Mouse (Mus musculus) CD4-positive, CD25-positive, alpha-beta regulatory T cell, adult 4 months (primary cell): ENCODE results near the gene Fam193b. TPM values are rescaled to one million over a fixed set of nuclear protein-coding genes. Genes with fewer than 3 reads are reported as not detected.
A peak's percentile ranks its signal among the peaks of the same experiment; 100 is the strongest.

Experiments
- ATAC-seq: one replicate; pipeline ENCODE4 v1.8.0; 2017
- polyA plus RNA-seq, 2 experiments: library from polyadenylated mRNA; unstranded; fragments of 100-300 nt; shearing (Covaris generic); gene quantifications; one replicate each; pipeline ENCODE4 v1.2.1; 2017

The Fam193b gene
- polyA plus RNA-seq, 2 experiments from 2014 or later = 36.3 to 40.2 TPM

GRCm38 (mm10) chr13:55525733-55526553 is 45.0 kb downstream of the Fam193b start:
- ATAC-seq = no peak

GRCm38 (mm10) chr13:55523951-55524600 is 46.8 kb downstream of the Fam193b start:
- no peak for ATAC-seq

DNA sequence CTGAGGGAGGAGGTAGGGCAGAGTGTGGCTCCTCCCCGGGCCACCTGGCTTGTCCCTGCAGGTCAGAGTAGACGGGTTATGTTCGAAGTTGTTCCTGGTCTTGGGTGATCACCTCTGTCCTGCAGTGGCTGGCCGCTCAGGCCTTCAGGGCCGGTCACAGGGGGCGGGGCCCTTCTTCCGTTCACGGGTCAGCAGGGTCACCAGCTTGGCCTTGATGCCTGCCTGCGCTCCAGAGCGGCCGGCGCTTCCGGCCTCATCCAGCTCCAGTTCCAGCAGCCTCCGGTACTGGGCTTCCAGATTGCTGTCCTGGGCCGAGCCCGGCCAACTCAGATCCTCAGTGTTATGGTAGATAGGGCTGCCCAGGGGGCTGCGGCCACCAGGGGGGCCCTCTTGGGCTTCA is 47.6 kb downstream of the Fam193b start:
- ATAC-seq = no peak

DNA sequence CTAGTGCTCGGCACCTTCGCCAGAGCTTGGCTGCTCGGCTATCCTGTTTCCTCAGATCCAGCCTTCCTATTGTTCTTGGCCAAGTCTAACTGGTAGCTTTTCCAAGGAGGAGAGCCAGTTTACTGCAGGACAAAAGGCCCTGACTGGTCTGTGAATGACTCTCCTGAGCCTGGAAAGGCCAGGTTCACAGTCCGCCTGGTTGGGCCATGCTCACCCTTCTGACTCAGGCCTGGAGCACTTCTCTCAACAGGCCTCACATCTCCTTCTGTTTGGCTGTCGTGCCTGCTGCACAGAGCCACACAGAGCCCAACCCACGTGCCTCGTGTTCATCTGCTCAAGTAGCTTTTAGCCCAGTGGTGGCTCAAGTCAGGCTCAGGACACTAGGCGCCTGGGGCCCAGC is 48.2 kb downstream of the Fam193b start:
- no peak for ATAC-seq

DNA sequence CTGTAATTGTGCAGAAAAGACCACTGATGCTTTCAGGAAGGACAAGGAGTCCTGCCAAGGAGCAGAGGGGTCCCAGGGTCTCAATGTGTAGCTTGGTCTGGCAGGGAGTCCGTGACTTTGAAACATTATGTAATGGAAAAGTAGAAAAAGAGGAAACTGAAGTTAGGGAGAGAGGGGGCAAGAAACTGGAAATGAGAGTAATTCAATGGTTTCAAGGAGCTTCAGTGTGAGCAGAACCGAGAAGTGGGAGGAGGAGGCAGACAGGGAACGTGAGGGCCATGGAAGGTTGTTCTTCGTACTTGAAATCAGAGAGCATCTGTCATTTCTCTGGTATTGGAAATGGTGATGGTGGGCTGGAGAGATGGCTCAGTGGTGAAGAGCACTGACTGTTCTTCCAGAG is 51.3 kb downstream of the Fam193b start:
- ATAC-seq = no peak

DNA sequence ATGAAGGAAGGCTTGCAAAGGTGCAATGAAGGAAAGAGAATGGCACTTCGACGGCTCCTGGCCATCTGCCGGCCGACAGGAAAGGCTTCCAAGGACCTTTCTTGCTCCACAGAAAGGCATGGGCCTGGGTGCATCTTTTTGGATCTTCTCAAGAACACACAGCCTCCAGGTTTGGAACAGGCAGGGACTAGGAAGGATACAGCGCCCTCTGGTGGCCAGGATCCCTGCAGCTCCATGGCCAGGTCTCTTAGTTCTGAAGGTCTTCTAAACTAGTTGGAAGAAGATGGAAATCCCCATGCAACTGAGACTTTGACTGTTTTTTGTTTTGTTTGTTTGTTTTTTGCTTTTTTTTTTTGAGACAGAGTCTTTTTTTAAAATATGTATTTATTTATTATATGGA is 54.0 kb downstream of the Fam193b start:
- peak; percentile 31 for ATAC-seq

GRCm38 (mm10) chr13:55513828-55514227 is 57.1 kb downstream of the Fam193b start:
- no peak for ATAC-seq

- ATAC-seq = peak; percentile 89
Observed at GRCm38 (mm10) chr13:55513111-55513748, 57.7 kb downstream of the Fam193b start, which contains the start of gene Pdlim7. Gene Pdlim7 (minus strand): TSS chr13:55513676.

- ATAC-seq = no peak
Observed at GRCm38 (mm10) chr13:55512379-55513031, 58.4 kb downstream of the Fam193b start.

- no peak for ATAC-seq
Observed at GRCm38 (mm10) chr13:55511492-55511861, 59.4 kb downstream of the Fam193b start.

DNA sequence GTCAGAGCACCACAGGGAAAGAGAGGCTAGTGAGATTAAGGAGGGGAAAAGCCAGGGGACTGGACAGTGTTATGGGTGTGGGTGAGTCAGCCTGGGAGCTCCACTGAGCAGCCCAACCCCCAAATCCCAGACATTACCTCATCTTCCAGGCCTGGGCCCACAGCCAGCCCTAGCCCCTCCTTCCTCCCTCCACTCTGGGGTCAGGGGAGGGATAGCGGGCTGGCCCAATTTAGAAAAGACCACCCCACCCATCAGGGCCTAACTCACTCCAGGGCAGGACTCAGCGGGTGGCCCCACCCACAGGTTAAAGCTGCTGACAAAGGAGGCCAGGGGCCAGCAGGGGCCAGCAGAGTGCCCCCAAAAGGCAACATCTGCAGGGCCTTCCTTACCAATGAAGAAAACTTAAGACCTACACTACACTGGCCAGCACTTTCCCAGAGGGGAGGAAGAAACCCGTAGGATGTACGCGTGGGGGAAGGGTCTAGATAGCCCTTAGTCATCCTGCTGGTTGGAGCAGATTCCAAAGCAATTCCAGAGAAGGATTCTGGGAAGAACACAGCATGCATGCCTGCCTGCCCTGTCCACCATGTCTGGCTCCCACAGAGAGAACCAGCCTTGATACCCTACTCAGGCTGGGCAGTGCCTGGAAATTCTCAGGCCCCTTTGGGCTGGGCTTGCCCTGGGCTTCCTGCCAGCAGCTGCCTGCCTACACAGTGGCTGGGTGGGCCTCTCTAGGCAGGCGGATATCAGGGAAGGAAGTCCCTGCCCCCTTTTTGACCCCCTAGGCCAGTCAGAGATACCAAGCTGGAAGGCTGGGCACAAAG is 60.0 kb downstream of the Fam193b start:
- no peak for ATAC-seq

DNA sequence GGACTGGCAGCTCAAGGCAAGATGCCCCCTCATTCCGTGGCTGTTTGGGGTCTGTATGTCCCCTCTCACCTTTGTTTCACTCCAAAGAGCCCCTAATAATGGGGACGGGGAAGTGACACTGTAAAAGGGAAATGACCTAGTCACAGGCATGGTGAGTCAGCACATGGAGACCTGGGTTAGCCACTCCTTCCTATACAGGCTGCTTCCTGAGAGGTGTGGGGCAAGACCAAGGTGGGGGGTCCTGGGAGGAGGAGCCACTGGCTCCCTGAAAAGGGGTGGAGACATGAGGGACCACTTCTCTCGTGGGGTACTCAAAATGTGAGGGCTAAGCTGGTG is 60.6 kb downstream of the Fam193b start:
- ATAC-seq = no peak

GRCm38 (mm10) chr13:55508531-55508930 is 62.4 kb downstream of the Fam193b start:
- ATAC-seq = no peak

DNA sequence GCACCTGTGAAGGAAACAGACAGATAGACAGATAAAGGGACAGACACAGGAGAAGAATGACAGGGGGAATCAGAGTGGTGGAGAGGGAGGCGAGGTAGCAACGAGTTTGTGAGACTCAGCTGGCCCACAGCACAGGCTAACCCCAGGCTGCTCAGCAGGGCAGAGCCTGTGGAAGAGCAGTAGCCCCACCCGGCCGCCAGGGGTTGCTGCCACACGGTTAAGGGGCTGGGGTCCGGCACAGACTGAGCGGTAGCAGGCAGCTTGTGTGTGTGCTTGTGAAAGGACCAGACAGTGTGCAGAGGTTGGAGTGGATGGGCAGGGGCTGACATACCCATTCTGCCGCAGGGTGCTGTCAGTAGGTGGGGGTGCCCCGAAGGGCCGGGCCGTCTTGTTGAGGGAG is 63.0 kb downstream of the Fam193b start:
- ATAC-seq = no peak

- no peak for ATAC-seq
Observed at GRCm38 (mm10) chr13:55506697-55507096, 64.2 kb downstream of the Fam193b start.

GRCm38 (mm10) chr13:55505810-55506209 is 65.1 kb downstream of the Fam193b start:
- no peak for ATAC-seq

DNA sequence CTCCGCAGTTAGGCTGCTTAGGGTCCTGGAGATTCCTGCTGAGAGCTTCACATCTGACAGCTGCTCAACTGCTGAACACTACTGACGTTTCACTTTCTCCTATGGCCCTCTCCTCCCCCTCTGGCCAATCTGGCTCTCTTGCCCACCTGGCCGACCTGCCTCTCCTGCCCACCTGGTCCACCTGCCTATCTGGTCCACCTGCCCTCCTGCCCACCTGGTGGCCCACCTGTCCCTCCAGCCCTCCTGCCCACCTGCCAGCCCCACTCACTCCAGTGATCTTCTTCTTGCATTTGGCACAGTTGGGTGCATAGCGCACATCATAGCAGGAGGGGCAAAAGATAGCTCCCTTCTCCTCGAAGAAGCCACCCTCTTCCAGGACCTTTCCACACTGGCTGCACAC is 66.5 kb downstream of the Fam193b start:
- no peak for ATAC-seq

DNA sequence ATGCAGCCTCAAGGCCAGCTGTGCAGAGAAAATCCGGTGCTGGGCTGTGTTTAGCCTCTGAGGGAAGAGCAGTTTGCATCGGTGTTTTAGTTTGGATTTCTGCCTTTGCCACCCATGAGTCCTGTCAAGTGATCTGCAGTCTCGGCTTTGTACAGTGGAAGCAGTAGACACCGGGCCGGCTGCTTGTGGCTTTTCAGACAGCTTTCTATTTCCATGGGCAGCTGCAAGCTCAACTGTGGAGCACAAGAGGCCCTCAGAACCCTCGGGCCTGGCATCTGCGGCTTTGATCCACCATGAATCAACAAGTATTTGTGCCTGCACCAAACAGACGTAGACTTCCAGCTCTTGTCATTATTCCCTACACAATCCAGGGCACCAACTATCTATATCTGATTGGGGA is 68.5 kb downstream of the Fam193b start:
- no peak for ATAC-seq

DNA sequence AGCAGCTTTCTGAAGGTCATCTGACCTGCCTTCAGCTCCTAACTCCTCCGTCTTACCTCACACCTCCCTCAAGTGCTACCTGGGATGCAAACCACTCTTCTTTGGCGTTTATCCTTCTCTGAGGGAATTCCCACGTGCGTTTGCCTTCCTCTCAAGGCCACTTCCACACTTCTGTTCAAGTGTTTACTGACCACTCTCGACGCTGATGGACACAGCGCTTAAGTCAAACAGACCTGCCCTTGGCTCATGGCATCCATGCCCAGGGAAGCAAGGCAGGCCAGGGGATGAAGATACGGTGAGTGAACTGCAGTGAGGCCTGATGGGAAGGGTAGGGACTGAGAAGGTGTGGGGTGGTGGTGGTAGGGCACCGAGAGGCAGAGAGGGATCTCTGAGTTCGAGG is 70.3 kb downstream of the Fam193b start:
- no peak for ATAC-seq

DNA sequence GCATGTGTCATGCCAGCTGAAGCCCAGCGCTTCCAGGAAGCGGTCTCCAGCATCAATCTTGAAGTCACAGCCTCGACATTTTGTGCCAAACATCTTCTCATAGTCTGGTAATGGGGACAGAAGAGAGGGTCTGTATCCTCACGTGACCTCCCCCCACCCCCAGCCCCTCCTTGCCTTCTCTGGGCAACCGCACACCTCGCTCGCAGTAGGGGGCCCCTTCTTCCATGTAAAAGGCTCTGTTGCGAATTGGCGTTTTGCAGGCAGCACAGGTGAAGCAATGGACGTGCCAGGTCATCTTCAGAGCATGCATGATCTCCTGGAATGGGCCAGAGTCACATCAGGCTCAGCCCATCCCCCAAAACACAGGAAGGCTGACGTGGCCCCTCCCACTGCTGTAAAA is 72.0 kb downstream of the Fam193b start:
- no peak for ATAC-seq

DNA sequence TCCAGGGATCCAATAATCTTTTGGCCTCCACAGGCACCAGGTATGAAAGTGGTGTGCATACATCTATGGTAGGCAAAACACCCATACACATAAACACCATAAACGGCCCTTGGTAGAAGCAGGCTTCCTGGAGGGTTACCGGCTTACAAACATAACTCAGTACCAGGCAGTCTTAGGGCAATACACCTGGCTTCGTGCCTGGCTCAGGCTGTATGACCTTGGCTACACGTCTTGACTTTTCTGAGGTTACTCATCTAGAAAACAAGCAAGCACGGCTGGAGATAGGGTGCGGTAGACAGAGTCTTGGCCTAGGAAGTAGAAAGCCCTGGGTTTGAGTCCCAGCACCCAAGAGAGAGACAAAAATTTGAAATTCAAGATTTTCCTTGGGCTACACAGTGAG is 74.3 kb downstream of the Fam193b start:
- ATAC-seq = no peak

GRCm38 (mm10) chr13:55495702-55496101 is 75.2 kb downstream of the Fam193b start:
- ATAC-seq = no peak
